Mouse (Mus musculus) kidney, adult 2 months (tissue): Measurements from ENCODE around the gene Ntpcr.

Experiments
- CTCF ChIP-seq: fragments of 200-500 bp; conservative IDR thresholded peaks from 2 replicates; pipeline ENCODE4 v1.5.1; 2011; ENCODE audit warnings: low read depth, mild to moderate bottlenecking, control low read depth, low read length, moderate library complexity, mixed read lengths; ENCODE audit not compliant: insufficient read depth, insufficient read length
- POLR2A ChIP-seq: fragments of 200-500 bp; IDR thresholded peaks from one replicate; pipeline ENCODE4 v1.6.1; 2011; ENCODE audit warnings: low read depth, low read length, control low read depth

DNA sequence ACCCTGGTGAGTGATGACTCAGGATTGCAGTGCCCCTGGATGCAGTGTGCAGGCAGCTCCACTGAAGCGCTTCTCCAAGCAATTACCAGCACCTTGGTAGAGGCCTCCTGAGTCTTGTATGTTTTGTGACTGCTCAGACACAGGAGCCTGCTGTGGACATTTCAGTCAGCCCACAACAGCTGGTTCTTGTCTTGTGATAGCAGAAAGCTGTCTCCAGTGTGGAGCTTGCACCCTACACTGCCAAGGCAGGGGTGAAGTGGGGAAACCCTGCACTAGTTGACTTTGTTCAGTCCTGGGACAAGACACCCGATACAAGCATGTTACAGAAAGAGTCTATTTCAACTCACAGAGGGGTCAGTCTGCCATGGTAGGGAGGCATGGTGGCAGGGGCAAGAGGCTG, 65.6 kb downstream of the Ntpcr start:
- TF ChIP-seq POLR2A (no peak), CTCF (no peak)
